Mouse (Mus musculus): ENCODE results near the gene Psmd6. TPM values are rescaled to one million over a fixed set of nuclear protein-coding genes. Genes with fewer than 3 reads are reported as not detected.
A peak's percentile ranks its signal among the peaks of the same experiment; 100 is the strongest.

Gene Psmd6
- polyA plus RNA-seq, 1 experiment from 2014 or later, result 284 TPM

DNA sequence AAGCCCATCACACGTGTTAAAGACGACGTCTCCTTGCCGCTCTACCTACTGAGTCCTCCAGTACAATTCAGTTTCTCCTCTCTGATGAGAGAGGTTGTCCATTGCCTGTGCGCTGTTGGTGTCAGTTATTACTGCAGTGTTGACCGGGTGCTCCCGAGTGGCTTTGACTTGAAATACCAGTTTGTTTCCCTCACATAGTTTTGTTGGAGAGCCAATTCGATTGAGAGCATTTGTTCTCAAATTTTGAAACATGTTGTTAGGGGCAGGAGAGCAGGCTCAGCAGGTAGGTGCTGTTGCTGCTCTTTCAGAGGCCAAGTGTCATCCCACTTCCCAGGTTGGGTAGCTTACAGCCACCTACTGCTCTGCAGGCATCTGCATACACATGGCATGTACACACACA is 37.0 kb downstream of the Psmd6 start:
- Histone ChIP-seq H3K4me3 (no peak overlapping the region), H3K9me3 (replicated peaks) (no peaks in the 10 kb centered on the region)

DNA sequence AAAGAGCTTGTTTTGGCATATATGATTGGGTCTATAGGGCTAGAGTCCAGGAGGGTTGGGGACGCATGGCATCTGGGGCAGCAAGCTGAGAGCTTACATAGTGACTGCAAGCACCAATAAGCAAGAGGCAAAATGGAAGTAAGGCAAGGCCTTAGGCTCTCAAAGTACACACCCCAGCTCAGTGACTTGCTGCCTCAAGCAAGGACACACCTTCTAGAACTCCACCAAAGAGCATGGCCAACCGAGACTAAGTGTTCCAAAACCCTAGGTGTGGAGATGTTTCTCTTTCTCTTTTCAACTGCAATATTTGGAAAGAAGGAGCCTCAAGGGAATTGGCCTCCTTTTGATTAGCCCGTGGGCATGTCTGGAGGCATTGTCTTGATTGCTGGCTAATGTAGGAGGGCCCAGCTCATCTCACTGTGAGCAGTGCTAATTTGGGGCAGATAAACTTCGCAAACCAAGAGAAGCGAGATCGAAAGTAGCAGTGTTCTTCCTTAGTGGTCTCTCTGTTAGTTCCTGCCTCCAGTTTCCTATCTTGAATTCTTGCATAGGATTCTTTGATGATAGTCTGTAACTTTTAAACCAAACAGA is 40.1 kb downstream of the Psmd6 start:
- Histone ChIP-seq H3K4me3 (no peak overlapping the region), H3K4me1 (no peaks in the 10 kb centered on the region), H3K27ac (no peak overlapping the region), H3K36me3 (no peaks in the 10 kb centered on the region), H3K4me2 (replicated peaks) (no peak overlapping the region), H3K27me3 (no peaks in the 10 kb centered on the region), H3K9me3 (replicated peaks) (no peaks in the 10 kb centered on the region), H3K9ac (no peak overlapping the region)
- 94% methylated on average over 6 of the region's 6 CpGs for WGBS
- ATAC-seq (ENCODE audit: low FRiP score), result no peak

More for the DNA sequence above, 37.0 kb downstream of the Psmd6 start:
- no peak for ATAC-seq (ENCODE audit: low FRiP score)
- Histone ChIP-seq H3K27ac (no peak overlapping the region), H3K9ac (no peak overlapping the region), H3K27me3 (no peaks in the 10 kb centered on the region), H3K4me1 (no peaks in the 10 kb centered on the region), H3K4me2 (replicated peaks) (no peak overlapping the region), H3K36me3 (0 out of 2 replicates have a peak, but pooled peaks cover 1% of the 10 kb centered on the region)
- WGBS, result 92% methylated on average over 8 of the region's 8 CpGs

DNA sequence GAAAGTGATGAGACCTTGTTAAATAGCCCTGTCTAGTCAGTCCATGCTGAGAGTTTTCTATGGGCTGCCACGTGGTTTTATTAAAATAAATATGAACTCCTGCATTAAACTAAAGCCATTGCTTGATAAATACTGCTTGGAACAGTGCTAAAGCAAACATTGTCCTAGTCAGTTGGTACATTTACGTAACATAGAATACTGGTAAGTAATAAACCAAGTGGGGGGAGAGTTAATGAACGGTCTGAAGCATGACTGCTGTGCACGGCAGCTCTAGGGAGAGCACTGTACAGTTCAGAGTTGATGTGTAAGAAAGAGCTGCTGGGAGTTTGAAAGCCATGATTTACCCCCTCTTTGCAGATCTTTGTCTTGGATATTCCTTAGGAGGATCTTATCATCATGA is 49.3 kb downstream of the Psmd6 start:
- Histone ChIP-seq H3K27me3 (no peaks in the 10 kb centered on the region), H3K27ac (peak overlapping the region; percentile 85), H3K9ac (no peak overlapping the region), H3K36me3 (no peaks in the 10 kb centered on the region), H3K4me2 (replicated peaks) (0 out of 2 replicates have a peak overlapping the region, but pooled peaks have one; percentile 15), H3K4me1 (peaks cover 37% of the 10 kb centered on the region), H3K9me3 (replicated peaks) (no peaks in the 10 kb centered on the region), H3K4me3 (no peak overlapping the region)
- no peak for ATAC-seq (ENCODE audit: low FRiP score)
- WGBS, result 44% methylated on average over 4 of the region's 4 CpGs

DNA sequence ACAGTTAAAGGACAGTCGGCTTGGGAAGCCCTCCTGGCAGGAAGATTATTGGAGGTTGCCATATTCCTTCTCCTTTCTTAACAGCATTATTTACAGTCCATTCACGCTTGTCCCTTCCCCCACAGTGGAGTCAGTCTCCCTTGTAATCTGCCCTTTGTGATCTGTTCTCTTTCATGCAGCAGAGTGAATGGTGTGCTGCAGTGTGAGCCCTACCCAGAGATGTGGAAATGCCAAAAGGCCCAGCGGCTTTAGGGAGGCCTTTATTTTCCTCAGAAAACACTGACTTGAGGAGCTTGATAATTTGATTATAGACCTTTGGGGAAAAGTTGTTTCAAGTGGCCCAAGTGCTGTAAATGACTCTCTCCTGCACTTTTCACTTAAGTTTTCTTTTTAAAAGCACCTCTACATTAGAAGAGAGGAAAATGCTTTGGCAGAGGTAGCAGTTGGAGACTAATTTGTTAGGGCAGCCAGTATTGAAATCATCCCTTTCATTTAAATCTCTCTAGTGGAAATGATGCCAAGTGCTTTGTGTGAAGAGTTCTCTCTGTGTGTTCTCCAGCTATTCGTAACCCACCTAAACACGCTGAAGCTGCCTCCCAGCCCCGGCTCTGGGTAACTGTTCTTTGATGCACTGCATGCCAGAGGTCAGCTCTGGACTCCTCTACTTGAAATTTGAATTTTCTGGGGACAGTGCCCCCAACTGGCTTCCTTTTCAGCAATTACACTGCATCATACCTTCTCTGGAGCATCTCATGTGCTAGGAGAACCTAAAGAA is 50.1 kb downstream of the Psmd6 start:
- Histone ChIP-seq H3K9ac (no peak overlapping the region), H3K4me2 (replicated peaks) (0 out of 2 replicates have a peak overlapping the region, but pooled peaks have one; percentile 15), H3K36me3 (no peaks in the 10 kb centered on the region), H3K9me3 (replicated peaks) (no peaks in the 10 kb centered on the region), H3K27me3 (no peaks in the 10 kb centered on the region), H3K4me3 (no peak overlapping the region), H3K27ac (peak overlapping the region; percentile 85), H3K4me1 (peaks cover 37% of the 10 kb centered on the region)
- 11% methylated on average over 6 of the region's 6 CpGs for WGBS
- peak; percentile 93 for ATAC-seq (ENCODE audit: low FRiP score)

DNA sequence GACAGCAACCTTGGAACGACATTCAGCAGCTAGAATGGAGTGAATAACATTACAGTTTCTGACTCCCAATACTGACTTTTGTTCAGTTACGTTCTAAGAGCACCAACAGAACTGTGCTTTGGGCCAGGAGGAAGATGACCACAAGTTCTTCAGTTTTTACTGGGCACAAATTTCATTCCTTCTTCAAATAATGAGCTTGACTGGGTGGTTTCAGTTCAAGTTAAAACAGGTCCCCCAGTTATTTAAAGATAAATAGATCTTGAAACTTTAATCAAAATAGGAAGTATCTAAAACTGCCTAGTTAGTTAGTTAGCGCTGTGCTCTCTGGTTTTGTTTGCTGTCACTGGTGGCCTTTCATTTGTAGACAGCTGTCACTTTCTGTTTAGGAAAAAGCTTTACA is 52.2 kb downstream of the Psmd6 start:
- Histone ChIP-seq H3K9ac (no peak overlapping the region), H3K4me2 (replicated peaks) (no peak overlapping the region), H3K27ac (no peak overlapping the region), H3K4me1 (peaks cover 46% of the 10 kb centered on the region), H3K36me3 (no peaks in the 10 kb centered on the region), H3K9me3 (replicated peaks) (no peaks in the 10 kb centered on the region), H3K4me3 (no peak overlapping the region), H3K27me3 (no peaks in the 10 kb centered on the region)
- WGBS, result 28% methylated on average over 3 of the region's 3 CpGs
- no peak for ATAC-seq (ENCODE audit: low FRiP score)

DNA sequence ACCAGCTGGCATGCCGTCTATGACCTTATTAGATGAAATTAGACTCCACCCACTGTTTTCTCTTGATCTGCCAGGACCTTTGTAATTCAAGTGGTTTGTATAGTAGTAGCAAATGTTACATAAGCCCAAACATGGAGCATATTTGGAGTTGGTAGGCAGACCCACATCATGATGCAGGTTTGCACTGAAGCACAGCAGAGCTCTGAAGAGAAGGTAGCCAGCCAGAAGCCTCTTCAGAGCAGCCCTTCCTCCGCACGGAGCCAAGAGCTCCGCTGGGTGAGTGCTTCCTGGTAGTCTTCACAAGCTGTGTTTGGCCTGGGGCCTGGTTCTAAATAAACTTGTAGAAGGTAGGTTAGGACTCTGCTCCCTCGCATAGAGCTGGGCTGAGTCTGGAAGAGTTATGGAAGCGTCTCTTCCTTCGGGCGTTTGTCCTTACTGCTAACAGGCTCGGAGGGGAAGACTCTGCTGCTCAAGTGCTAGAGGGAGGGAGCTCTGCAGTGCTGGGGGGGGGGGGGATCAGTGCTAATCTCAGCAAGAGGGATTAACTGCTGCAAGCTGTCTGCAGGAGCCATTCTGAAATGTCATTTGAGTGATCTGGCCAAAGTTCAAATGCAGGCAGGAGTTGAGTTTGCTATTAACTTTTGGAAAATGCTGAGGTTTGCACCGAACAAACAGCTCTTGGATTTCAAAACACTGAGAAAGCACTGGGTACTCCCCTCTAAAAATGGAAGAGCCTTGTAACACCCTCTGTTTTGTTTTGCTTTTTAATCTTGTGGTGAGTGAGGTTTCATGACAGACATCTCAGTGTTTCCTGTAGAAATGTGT is 52.9 kb downstream of the Psmd6 start:
- Histone ChIP-seq H3K36me3 (no peaks in the 10 kb centered on the region), H3K9me3 (replicated peaks) (no peaks in the 10 kb centered on the region), H3K9ac (peak overlapping the region; percentile 18; the same call in 1 of the 2 replicates), H3K27ac (peak overlapping the region; percentile 57), H3K4me3 (no peak overlapping the region), H3K4me1 (peaks cover 46% of the 10 kb centered on the region), H3K27me3 (no peaks in the 10 kb centered on the region), H3K4me2 (replicated peaks) (peak overlapping the region; percentile 33)
- no peak for ATAC-seq (ENCODE audit: low FRiP score)
- 11% methylated on average over 10 of the region's 10 CpGs for WGBS

DNA sequence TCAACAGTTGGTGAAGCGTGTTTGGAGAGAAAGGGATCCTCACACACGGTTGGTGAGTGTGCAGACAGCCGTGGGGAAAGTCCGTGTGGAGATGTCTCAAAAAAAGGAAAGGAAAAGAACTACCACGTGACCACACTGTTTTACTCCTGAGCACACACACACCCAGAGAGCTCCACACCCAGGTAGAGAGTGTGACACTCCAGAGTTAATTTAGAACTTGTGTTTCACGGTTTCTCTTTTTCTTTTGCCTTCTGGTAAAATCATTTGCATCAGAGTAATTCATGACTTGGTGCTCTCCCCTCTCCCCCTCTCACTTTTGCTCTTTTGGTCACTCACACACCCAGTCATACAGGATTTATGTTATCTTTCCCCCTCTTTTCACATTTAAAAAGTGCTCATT is 54.5 kb downstream of the Psmd6 start:
- peaks cover 37% of the 10 kb centered on the region for H3K4me1 ChIP-seq
- H3K4me3 ChIP-seq, result no peak overlapping the region
- H3K36me3 ChIP-seq, result no peaks in the 10 kb centered on the region
- H3K27me3 ChIP-seq, result no peaks in the 10 kb centered on the region
- no peak overlapping the region for H3K9ac ChIP-seq
- 77% methylated on average over 6 of the region's 6 CpGs for WGBS
- no peaks in the 10 kb centered on the region for H3K9me3 ChIP-seq (replicated peaks)
- ATAC-seq (ENCODE audit: low FRiP score), result no peak
- H3K27ac ChIP-seq, result no peak overlapping the region
- no peak overlapping the region for H3K4me2 ChIP-seq (replicated peaks)

DNA sequence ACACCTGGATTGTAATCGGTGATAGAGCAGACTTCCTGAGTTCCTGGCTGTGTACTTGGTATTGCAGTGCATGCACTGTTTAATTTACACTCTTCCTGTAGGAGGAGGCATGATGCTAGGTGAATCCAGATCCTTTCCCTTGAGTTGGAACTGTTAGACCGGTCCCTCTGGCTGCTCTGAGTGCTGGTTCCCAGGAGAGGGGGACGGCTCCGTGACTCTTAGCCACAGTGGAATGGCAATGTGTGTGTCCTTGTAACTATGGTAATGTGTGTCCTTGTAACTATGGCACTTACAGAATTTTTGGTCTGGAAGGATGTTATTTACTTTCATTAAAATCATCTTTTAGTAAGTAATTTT is 55.7 kb downstream of the Psmd6 start:
- H3K36me3 ChIP-seq, result no peaks in the 10 kb centered on the region
- no peak overlapping the region for H3K4me2 ChIP-seq (replicated peaks)

DNA sequence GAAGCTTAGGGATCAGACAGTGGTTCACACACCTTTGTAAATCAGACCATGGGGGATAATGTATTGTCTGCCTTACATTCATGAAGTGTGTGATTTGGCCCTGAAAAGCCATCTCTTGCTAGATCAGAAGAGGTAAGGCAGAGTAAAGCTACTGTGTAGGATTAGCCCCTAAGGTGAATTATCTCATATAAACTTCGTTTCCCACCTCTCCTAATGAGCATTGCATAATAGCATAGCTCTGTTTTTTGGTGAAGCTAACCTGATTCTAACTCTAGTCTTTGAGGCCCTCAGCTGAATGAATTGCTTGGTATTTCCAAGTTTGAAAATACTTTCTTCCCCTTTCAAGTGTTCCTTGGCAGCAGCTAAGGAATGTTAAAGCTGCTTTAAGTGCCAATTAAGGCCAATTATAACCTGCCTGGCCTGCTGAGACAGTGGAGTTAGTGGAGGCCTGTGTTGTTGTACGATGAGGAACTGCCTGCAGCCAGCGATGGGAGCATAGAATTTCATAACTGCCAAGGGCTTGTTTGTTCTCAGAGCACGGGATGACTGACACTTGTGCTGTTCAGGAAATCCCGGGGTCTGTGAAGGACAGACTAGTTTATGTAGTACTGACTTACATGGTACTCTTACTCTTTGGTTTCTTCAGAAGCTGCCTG is 56.2 kb downstream of the Psmd6 start:
- no peaks in the 10 kb centered on the region for H3K9me3 ChIP-seq (replicated peaks)
- H3K27ac ChIP-seq, result no peak overlapping the region; the same call in 1 of the 2 replicates
- no peaks in the 10 kb centered on the region for H3K36me3 ChIP-seq
- H3K4me1 ChIP-seq, result peaks cover 23% of the 10 kb centered on the region
- 37% methylated on average over 5 of the region's 5 CpGs for WGBS
- no peak overlapping the region for H3K9ac ChIP-seq
- H3K4me2 ChIP-seq (replicated peaks), result no peak overlapping the region
- H3K4me3 ChIP-seq, result no peak overlapping the region
- H3K27me3 ChIP-seq, result no peaks in the 10 kb centered on the region
- no peak; the same call in 1 of the 2 replicates for ATAC-seq (ENCODE audit: low FRiP score)

More for the DNA sequence above, 55.7 kb downstream of the Psmd6 start:
- Histone ChIP-seq H3K9ac (no peak overlapping the region), H3K4me3 (no peak overlapping the region), H3K9me3 (replicated peaks) (no peaks in the 10 kb centered on the region), H3K27ac (no peak overlapping the region; the same call in 1 of the 2 replicates), H3K4me1 (peaks cover 26% of the 10 kb centered on the region), H3K27me3 (no peaks in the 10 kb centered on the region)
- 40% methylated on average over 4 of the region's 4 CpGs for WGBS
- 0 out of 2 replicates have a peak, but pooled peaks have one; percentile 32 for ATAC-seq (ENCODE audit: low FRiP score)

DNA sequence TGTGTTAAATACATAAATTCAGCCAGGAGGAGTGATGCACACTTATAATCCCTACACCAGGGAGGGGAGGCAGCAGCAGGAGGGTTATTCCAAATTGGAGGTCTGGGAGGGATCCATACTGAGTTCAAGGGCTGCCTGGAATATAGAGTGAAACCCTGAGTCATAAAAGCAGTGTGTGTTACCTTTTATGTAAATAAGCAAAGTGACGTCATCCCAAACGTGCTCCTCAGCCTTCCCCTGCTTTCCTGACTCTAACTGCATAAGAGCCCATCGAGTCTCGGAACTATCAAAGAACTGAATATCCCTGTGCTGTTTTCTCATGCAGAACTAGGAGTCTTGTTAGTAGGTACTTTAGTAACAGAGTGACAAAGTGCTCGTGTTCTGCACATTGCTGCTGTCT is 57.4 kb downstream of the Psmd6 start:
- Histone ChIP-seq H3K4me2 (replicated peaks) (no peak overlapping the region), H3K27ac (no peak overlapping the region), H3K27me3 (no peaks in the 10 kb centered on the region), H3K36me3 (no peaks in the 10 kb centered on the region), H3K9ac (no peak overlapping the region), H3K4me1 (peaks cover 19% of the 10 kb centered on the region), H3K4me3 (no peak overlapping the region), H3K9me3 (replicated peaks) (no peaks in the 10 kb centered on the region)
- 74% methylated on average over 5 of the region's 5 CpGs for WGBS
- ATAC-seq (ENCODE audit: low FRiP score), result no peak

DNA sequence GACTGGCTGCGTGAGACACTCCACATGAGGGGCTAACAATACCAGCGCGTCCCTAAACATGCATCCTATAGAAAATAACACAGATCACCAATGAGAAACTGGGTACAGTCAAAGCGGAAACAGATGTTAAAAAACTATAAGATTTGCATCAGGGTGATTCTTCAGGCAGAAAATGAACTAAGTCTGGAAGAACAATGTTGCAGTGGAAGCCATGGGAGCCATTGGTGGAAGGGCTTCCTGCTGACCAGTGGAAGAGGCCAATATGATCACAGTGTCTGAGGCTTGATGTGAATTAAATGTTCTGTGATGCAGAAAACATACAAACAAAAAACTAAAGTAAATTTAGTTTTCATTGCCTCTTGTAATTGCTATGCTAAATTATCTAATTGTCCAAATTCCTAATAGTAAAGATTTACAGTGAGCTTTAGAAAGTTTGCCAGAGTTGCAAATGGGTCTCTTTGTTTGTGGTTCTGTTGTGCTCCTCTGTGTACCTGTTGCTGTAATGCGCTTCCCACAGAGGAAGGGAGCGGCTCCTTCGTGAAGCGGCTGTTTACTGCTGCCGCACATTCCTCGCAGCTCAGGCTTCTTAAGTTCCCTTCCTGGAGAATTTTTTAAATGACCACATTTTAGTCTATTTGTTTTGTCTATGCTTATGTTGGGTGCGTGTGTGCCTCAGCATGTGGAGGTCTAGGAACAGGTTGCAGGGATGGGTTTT is 58.1 kb downstream of the Psmd6 start:
- peaks cover 12% of the 10 kb centered on the region for H3K4me1 ChIP-seq
- 0 out of 2 replicates have a peak, but pooled peaks cover 3% of the 10 kb centered on the region for H3K36me3 ChIP-seq
- no peak for ATAC-seq (ENCODE audit: low FRiP score)
- H3K4me2 ChIP-seq (replicated peaks), result no peak overlapping the region
- H3K9me3 ChIP-seq (replicated peaks), result no peaks in the 10 kb centered on the region
- no peak overlapping the region for H3K4me3 ChIP-seq
- H3K9ac ChIP-seq, result no peak overlapping the region
- H3K27ac ChIP-seq, result no peak overlapping the region
- 80% methylated on average over 11 of the region's 11 CpGs for WGBS
- H3K27me3 ChIP-seq, result no peaks in the 10 kb centered on the region
